Mouse (Mus musculus) thymus, adult 2 months (tissue): ENCODE data around the gene Agap3.

Experiments used
- CTCF ChIP-seq: fragments of 200-500 bp; IDR thresholded peaks from 2 replicates; pipeline ENCODE4 v1.5.1; 2012; ENCODE audit warnings: mild to moderate bottlenecking, control low read depth, low read length, moderate library complexity, borderline replicate concordance; ENCODE audit not compliant: control insufficient read depth, poor library complexity, insufficient read depth; ENCODE audit errors: extremely low read depth
- POLR2A ChIP-seq: fragments of 200-500 bp; IDR thresholded peaks from 2 replicates; pipeline ENCODE4 v1.6.1; 2012; ENCODE audit warnings: mild to moderate bottlenecking, low read length, control low read depth, moderate library complexity; ENCODE audit not compliant: control insufficient read depth, poor library complexity, insufficient read depth; ENCODE audit errors: extremely low read depth

GRCm38 (mm10) chr5:24526190-24526888 is 74.4 kb downstream of the Agap3 start:
- TF ChIP-seq CTCF (no peak), POLR2A (no peak)
